Mouse (Mus musculus) neural tube, embryonic 12.5 days (tissue): ENCODE results near the gene Ptx4. TPM values are rescaled to one million over a fixed set of nuclear protein-coding genes. Genes with fewer than 3 reads are reported as not detected.

Source experiments
- ATAC-seq: fragments of 200-750 bp; cut with Nextera tagmentation; 2 replicates; pipeline ENCODE4 v1.8.0; 2017; ENCODE audit warnings: low read depth, mild to moderate bottlenecking, moderate TSS enrichment, moderate library complexity; ENCODE audit not compliant: low FRiP score
- H3K27ac ChIP-seq: fragments of 300-500 bp; sonication (generic); 2 replicates; pipeline ENCODE4 v1.5.1; 2016
- H3K27me3 ChIP-seq: fragments of 300-500 bp; sonication (generic); replicated peaks from 2 replicates; pipeline ENCODE4 v1.6.1; 2016; ENCODE audit warnings: mild to moderate bottlenecking
- H3K36me3 ChIP-seq: fragments of 300-500 bp; sonication (generic); 2 replicates; pipeline ENCODE4 v1.6.1; 2016; ENCODE audit warnings: mild to moderate bottlenecking
- H3K4me1 ChIP-seq: fragments of 300-500 bp; sonication (generic); 2 replicates; pipeline ENCODE4 v1.6.1; 2016
- H3K4me2 ChIP-seq: fragments of 300-500 bp; sonication (generic); replicated peaks from 2 replicates; pipeline ENCODE4 v1.6.1; 2016; ENCODE audit warnings: mild to moderate bottlenecking
- H3K4me3 ChIP-seq: fragments of 300-500 bp; sonication (generic); 2 replicates; pipeline ENCODE4 v1.5.1; 2016
- H3K9ac ChIP-seq: fragments of 300-500 bp; sonication (generic); 2 replicates; pipeline ENCODE4 v1.6.1; 2016; ENCODE audit warnings: mild to moderate bottlenecking
- H3K9me3 ChIP-seq: fragments of 300-500 bp; sonication (generic); 2 replicates; pipeline ENCODE4 v1.6.1; 2016; ENCODE audit warnings: mild to moderate bottlenecking
- WGBS: fragments of 180-500 bp; shearing (Covaris S2); methylation state at CpG from one replicate; pipeline ENCODE4 v1.1.7; 2016; 5-methylcytosine and 5-hydroxymethylcytosine counted together
- polyA plus RNA-seq: library from polyadenylated mRNA; unstranded; fragments of >200 nt; fragmentation: Nextera tagmentation; extraction: Ambion mirVana; gene quantifications from 2 replicates; pipeline ENCODE4 v1.2.1, GENCODE M21; 2016

The Ptx4 gene
- polyA plus RNA-seq, 1 experiment from 2014 or later = not detected

DNA sequence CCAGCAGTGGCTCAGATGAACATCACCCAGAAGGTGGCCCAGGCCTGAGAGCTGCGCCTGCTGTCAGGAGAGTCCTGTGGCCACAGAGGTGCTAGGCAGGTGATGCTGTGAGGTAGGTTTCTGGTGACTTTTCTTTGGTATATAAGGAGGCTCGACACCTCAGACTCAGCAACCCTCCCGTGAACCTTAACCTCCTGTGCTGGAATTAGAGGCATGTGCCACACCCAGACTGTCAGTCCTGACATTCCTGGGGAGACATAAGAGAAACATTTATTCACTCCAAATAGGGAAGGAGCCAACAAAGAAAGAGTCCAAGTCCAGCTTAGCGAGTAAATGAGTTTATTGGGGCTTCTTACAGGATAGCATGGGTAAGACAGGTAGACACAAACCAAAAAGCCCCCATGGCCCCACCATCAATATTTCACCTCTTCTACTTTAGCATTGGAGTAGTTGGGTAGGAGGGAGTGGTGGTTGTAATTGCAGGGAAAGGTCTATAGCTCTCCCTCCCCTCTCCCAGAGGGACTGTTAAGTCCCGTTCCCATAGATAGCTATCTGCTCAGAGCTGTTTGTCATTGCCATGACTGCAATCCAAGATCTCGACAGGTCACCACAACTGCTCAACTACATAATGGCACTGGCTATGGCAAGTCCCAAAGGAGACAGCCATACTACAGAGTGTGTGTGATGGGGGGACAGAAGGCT lies 45.6 kb downstream of the Ptx4 start:
- Histone ChIP-seq H3K4me2 (no peak overlapping the region), H3K9me3 (no peaks in the 10 kb centered on the region), H3K4me3 (no peak overlapping the region), H3K4me1 (no peaks in the 10 kb centered on the region), H3K9ac (no peak overlapping the region), H3K27ac (no peak overlapping the region), H3K27me3 (no peaks in the 10 kb centered on the region), H3K36me3 (peaks cover 9% of the 10 kb centered on the region)
- no peak for ATAC-seq
- 68% methylated on average over 6 of the region's 6 CpGs for WGBS

DNA sequence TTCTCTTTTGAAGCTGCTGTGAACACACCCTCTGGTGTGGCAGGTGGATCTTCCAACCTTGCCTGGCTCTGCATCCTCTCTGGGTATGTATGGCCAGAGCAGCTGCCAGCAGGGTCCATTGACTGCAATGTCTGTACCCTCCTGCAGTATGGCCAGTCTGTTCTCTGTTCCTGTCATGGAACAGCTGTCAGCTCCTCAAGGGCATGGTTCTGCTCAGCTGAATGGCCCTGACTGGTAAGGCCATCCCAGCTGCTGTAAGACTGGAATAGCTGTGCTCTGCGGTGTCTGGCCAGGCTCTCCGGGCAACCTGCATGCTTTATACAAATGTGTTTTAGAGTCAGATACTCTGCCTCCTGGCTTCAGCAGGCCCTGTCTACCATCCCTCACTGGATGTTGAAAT lies 49.1 kb downstream of the Ptx4 start:
- Histone ChIP-seq H3K4me3 (no peak overlapping the region), H3K27ac (no peak overlapping the region), H3K36me3 (no peaks in the 10 kb centered on the region), H3K27me3 (no peaks in the 10 kb centered on the region), H3K9ac (no peak overlapping the region), H3K9me3 (no peaks in the 10 kb centered on the region), H3K4me1 (no peaks in the 10 kb centered on the region), H3K4me2 (no peak overlapping the region)
- 96% methylated on average over 2 of the region's 2 CpGs for WGBS
- no peak for ATAC-seq

DNA sequence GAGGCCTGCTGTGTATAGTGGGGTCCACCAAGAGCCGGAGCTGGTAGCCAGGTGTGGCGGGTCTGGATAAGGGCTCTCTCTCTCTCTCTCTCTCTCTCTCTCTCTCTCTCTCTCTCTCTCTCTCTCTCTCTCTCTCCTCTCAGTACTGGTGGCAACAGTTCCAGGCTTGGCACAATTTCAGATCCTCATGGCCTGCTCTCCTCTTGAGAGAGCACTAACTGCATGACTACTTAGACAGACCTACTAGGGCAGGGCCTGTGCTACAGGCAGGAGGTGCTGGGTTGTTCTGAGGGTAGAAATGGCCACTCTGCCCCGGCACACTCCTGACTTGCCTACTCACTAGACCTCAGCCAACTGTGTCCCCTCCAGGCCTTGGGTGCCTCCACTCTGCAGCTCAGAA lies 52.0 kb downstream of the Ptx4 start:
- Histone ChIP-seq H3K9me3 (no peaks in the 10 kb centered on the region), H3K27ac (no peak overlapping the region), H3K4me3 (no peak overlapping the region), H3K9ac (no peak overlapping the region), H3K36me3 (no peaks in the 10 kb centered on the region), H3K4me2 (no peak overlapping the region), H3K4me1 (no peaks in the 10 kb centered on the region), H3K27me3 (no peaks in the 10 kb centered on the region)
- WGBS = 91% methylated on average over 3 of the region's 3 CpGs
- no peak for ATAC-seq

Other genes starting within 250 kb of the Ptx4 start
- 75.4 and 75.9 TPM in 2 replicates for gene Nubp2, start 234.4 kb upstream of the Ptx4 start, polyA plus RNA-seq
- 53.1 and 57.7 TPM in 2 replicates for gene Spsb3, start 234.1 kb upstream of the Ptx4 start, polyA plus RNA-seq
- 41.6 and 44.5 TPM in 2 replicates for gene Eme2, start 225.7 kb upstream of the Ptx4 start, polyA plus RNA-seq
- gene Mrps34, start 225.6 kb upstream of the Ptx4 start, polyA plus RNA-seq = 89.9 and 98.4 TPM in 2 replicates
- 49.7 and 55.1 TPM in 2 replicates for gene Nme3, start 224.3 kb upstream of the Ptx4 start, polyA plus RNA-seq
- gene Mapk8ip3, start 183.8 kb upstream of the Ptx4 start, polyA plus RNA-seq = 78.9 and 82.1 TPM in 2 replicates
- gene Jpt2, start 160.1 kb upstream of the Ptx4 start, polyA plus RNA-seq = 183 TPM in 2 replicates
- gene Cramp1l, start 105.0 kb upstream of the Ptx4 start, polyA plus RNA-seq = 12.0 and 13.1 TPM in 2 replicates
- 23.0 and 29.4 TPM in 2 replicates for gene Ift140, start 104.7 kb upstream of the Ptx4 start, polyA plus RNA-seq
- gene Tmem204, start 37.2 kb upstream of the Ptx4 start, polyA plus RNA-seq = 11.1 and 11.7 TPM in 2 replicates
- 43.3 and 50.9 TPM in 2 replicates for gene Telo2, start 4.8 kb upstream of the Ptx4 start, polyA plus RNA-seq
- gene Clcn7, start 12.6 kb downstream of the Ptx4 start, polyA plus RNA-seq = 22.4 and 25.1 TPM in 2 replicates
- not detected in 2 replicates for gene Ccdc154, start 41.7 kb downstream of the Ptx4 start, polyA plus RNA-seq
- gene Gm38655, start 54.7 kb downstream of the Ptx4 start, polyA plus RNA-seq = not detected in 2 replicates
- 34.1 and 36.2 TPM in 2 replicates for gene BC003965, start 63.8 kb downstream of the Ptx4 start, polyA plus RNA-seq
- 9.4 TPM in 2 replicates for gene Unkl, start 67.6 kb downstream of the Ptx4 start, polyA plus RNA-seq
- gene Gnptg, start 119.4 kb downstream of the Ptx4 start, polyA plus RNA-seq = 67.1 and 71.3 TPM in 2 replicates
- 66.7 and 67.0 TPM in 2 replicates for gene Tsr3, start 119.4 kb downstream of the Ptx4 start, polyA plus RNA-seq
- gene Baiap3, start 135.6 kb downstream of the Ptx4 start, polyA plus RNA-seq = 2.3 and 4.0 TPM in 2 replicates
- gene Ube2i, start 153.9 kb downstream of the Ptx4 start, polyA plus RNA-seq = 726 and 737 TPM in 2 replicates
- gene Prss34, start 177.6 kb downstream of the Ptx4 start, polyA plus RNA-seq = not detected in 2 replicates
- gene Prss28, start 187.9 kb downstream of the Ptx4 start, polyA plus RNA-seq = not detected in 2 replicates
- not detected in 2 replicates for gene Prss29, start 197.9 kb downstream of the Ptx4 start, polyA plus RNA-seq
- not detected in 2 replicates for gene Tpsab1, start 224.8 kb downstream of the Ptx4 start, polyA plus RNA-seq
- gene Tpsb2, start 245.5 kb downstream of the Ptx4 start, polyA plus RNA-seq = not detected in 2 replicates
- gene Tpsg1, start 248.5 kb downstream of the Ptx4 start, polyA plus RNA-seq = 0.31 and 0.43 TPM in 2 replicates